Mouse (Mus musculus) adrenal gland (tissue): ENCODE data around the gene Spata2l.
"Not testable (repeated sequence)": the region's sequence is repeated elsewhere in the genome, so short reads cannot be mapped to it uniquely, and the experiment has no call there.

ENCODE experiments used
- intact Hi-C: fragments of 180-260 bp; cut with DNase I; formaldehyde crosslinking; loops from one replicate; pipeline ENCODE4 v1.15.1; 2025

Spata2l gene

GRCm38 (mm10) chr8:123248596-123248995 lies 12.6 kb upstream of the Spata2l start:
- intact Hi-C loops, result loop anchor here (5.0 kb wide), 1 partner anchor 39 kb away; no protein-coding TSS in a partner anchor

- intact Hi-C loops, result loop anchor here (5.0 kb wide), 1 partner anchor 40 kb away; no protein-coding TSS in a partner anchor
These were observed 11.7 kb upstream of the Spata2l start for GRCm38 (mm10) chr8:123247748-123248147.

DNA sequence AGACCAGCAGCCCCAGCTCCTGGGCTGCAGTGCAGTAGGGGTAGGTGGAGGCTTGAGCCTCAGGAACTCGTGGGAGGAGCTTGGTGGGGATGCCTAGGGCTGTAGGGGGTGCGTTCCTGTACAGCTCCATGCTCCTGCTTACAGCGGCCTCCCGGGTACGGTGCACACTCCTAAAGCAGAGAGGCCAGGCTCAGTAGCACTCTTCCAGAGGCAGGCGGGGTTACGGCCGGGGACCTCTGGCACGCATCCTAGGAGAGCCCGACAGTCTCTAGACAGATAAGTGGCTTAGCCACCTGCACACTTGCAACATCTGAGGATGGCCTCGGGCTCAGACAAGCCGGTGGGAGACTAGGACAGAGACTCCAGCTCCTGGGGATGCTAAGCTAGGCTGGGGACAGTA lies 9.5 kb upstream of the Spata2l start:
- intact Hi-C loops, result loop anchor here (5.0 kb wide), 1 partner anchor 42 kb away; no protein-coding TSS in a partner anchor

GRCm38 (mm10) chr8:123244382-123244781 lies 8.3 kb upstream of the Spata2l start:
- intact Hi-C loops, result no loop called here

- intact Hi-C loops, result no loop called here
These were observed 7.0 kb upstream of the Spata2l start for GRCm38 (mm10) chr8:123243053-123243452.

DNA sequence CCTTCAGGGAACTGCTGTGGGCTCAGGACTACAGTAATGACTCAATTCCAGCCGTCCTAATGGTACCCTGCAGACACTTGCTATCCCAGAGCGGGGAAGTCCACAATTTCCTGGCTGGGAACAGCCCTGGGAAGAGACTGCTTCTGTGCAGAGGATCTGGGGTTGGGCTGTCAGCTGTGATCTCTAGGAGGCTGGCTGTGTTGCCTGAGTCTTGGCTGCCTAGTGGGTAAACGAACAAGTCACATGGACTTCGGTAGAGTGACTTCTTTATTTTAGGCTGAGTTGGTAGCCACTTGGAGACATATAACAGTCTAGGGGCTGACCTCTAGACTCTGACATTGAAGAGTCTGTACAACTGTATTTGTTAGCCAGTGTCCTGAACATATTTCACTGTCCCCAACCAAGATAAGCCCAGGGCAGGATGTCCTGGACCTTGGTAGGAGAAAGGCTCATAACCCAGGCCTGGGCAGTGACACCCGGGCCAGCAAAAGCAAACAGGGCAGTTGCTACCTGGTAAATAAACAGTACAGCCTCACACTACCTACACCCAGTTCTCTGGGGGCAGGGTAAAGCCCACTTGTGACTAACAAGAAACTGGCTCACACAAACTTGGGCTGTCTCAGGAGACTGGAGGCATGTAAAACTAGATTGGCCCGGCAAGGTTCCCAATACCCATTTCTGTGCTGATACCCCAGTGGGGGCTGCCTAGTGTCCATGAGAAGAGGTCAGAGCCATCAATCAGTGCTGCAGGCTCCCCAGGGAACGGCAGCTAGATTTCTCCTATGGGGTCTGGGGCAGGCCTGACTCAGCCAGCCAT lies 6.3 kb upstream of the Spata2l start:
- intact Hi-C loops, result no loop called here

DNA sequence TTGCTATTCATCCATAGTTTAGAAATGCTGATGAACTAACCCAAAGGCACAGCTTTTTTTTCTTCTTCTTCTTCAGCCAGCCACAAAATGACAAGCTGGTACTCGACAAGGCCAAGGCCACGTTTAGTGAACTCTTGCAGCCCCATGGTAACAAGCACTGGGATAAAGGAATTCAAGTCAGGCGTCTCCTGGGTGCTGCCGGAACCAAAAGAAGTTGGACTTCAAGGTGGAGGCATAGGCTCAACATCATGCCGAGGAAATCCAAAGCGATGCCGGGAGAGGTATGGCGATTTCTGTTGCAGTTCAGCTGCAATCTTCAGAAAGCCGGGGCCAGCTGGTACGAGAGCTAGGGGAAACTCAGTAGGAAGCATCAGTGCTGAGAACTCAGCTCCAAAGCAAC lies 3.4 kb upstream of the Spata2l start:
- intact Hi-C loops, result no loop called here

GRCm38 (mm10) chr8:123234918-123235519 lies 1.0 kb downstream of the Spata2l start:
- intact Hi-C loops, result no loop called here

- intact Hi-C loops, result no loop called here
These were observed 2.3 kb downstream of the Spata2l start for GRCm38 (mm10) chr8:123233760-123234159.

DNA sequence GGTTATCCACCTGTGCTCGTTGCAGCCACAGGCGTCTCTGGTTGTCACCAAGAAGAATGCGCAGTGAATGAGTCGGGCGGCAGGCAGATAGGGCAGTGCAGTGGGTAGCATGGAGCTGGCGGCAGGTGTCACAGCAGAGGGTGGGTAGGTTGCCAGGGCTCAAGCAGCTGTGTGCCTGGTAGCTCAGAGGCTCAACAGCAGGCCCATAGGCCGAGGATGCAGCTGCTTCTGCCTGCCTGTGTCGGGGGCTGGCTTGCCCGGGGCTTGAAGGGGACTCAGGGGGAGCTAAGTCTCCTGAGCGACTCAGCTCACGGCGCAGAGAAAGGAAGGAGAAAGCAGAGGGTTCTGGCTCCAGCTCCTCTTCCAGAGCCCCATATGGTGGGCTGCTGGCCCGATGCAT lies 2.7 kb downstream of the Spata2l start:
- intact Hi-C loops, result no loop called here

DNA sequence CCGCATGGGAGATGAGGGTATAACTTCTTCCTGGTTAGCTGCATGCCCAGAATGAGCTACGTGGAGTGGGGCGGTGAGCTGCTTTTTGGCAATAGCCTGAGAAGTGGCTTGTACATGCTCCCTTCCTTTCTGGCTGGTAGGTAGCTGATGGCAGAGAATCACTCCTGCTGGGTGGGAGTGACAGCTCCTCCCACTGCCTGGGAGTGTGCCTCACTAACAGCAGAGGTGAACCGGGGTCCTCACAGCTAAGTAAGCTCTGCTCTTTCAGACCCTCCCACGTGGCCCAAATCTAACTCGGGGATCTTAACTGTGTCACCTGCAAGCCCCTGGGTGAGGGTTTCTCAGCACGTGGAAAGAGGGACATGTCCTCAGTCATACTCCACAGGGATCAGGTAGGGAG lies 3.5 kb downstream of the Spata2l start:
- intact Hi-C loops, result no loop called here

DNA sequence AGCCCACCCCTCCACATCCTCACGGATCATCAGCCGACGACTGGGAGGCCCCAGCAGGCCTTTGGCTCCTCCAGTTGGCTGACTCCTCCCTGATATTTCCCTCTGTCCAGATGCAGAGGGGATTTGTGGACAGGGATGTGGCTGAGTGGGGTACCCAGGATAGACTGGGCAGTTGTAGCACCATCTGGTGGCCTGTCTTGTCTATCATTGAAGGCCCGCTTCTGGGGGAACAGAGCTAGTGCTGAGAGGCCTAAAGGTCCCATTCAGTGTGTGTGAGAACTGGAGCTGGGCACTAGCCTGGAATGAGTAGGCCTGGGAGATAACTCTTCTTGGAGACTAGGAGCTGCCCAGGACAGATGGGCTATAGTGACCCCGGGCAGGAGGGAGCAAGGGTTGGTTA lies 4.3 kb downstream of the Spata2l start:
- intact Hi-C loops, result no loop called here

DNA sequence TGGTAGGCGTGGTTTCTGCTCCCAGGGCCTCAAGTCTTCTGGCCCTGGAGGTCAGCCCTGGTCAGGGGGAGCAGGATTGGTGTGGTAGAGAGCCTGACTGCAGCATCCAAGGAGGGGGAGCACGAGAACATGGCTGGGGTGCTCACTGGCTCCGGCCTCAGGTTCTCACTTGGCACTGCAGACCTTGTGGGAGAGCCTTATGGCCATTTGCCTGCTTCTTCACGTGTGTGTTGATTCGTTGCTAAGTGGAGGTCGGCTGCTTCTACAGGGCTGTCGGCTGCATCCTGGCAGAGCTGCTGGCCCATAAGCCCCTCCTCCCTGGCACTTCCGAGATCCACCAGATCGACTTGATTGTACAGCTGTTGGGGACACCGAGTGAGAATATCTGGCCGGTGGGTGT lies 5.7 kb downstream of the Spata2l start:
- intact Hi-C loops, result not testable (repeated sequence)

GRCm38 (mm10) chr8:123228416-123228815 lies 7.6 kb downstream of the Spata2l start:
- intact Hi-C loops, result no loop called here

GRCm38 (mm10) chr8:123224278-123225266 lies 11.5 kb downstream of the Spata2l start, which contains the start of gene Cdk10:
Gene Cdk10, plus strand, starts transcription at chr8:123224842.
- intact Hi-C loops, result no loop called here

GRCm38 (mm10) chr8:123220917-123221316 lies 15.1 kb downstream of the Spata2l start:
- intact Hi-C loops, result no loop called here

- intact Hi-C loops, result loop anchor here (10.0 kb wide), 1 partner anchor 601 kb away; the partner anchor contains the start of genes Galns and Trappc2l
These were observed 20.6 kb downstream of the Spata2l start for GRCm38 (mm10) chr8:123215430-123215829.

DNA sequence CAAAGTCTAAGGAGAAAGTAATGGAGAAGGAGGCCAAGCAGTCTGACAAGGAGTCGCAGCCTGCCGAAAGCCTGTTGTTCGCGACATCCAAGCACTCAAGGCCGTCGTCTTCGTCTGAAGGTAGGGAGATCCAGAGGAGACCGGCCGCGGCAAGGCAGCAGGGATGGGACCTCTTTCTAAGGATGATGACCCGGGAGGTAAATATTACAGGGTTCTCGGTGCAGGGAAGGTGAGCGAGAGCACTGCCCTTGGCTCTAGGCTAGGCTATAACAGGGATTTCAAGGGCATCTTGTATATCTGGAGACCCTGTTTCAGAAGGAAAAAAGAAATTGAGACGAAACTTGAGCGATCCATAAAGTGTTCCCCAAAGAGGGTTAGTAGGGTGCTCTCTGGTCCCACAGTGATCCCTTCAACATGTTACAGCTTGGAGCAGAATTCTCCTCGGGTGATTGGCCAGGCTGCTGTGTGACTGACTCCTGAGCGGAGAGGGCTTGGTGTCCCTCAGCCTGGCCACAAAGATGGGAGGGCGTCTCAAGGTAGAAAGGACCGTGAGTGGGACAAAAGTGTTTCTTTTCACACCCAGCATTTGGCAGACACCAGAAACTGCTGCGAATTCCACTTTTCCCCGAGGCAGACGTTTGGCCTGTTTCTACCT lies 22.8 kb downstream of the Spata2l start:
- intact Hi-C loops, result loop anchor here (10.0 kb wide), 1 partner anchor 598 kb away; the partner anchor contains the start of genes Galns and Trappc2l

GRCm38 (mm10) chr8:123212321-123213117 lies 23.5 kb downstream of the Spata2l start, which contains the start of the genes Chmp1a and Spata33:
Gene Chmp1a, minus strand, starts transcription at chr8:123212763.
Gene Spata33, plus strand, starts transcription at chr8:123212832.
- intact Hi-C loops, result loop anchor here (10.0 kb wide), 1 partner anchor 598 kb away; the partner anchor contains the start of genes Galns and Trappc2l
